Mouse (Mus musculus): Measurements from ENCODE around the gene Syde2.

- TF ChIP-seq CTCF (IDR thresholded peaks at IDR 0.05; ENCODE audit: low read depth, low read length), result no peak
- no peak for TF ChIP-seq POLR2A (IDR thresholded peaks at IDR 0.05; ENCODE audit: insufficient read depth, low read length)
- TF ChIP-seq EP300 (IDR thresholded peaks at IDR 0.05; ENCODE audit: insufficient read depth, low read depth, low read length), result no peak
Measured at GRCm38 (mm10) chr3:146046076-146046475, 58.4 kb downstream of the Syde2 start.

Measured in ES-Bruce4 (cell line).